Mouse (Mus musculus) monocyte, adult 59 days (primary cell): Measurements from ENCODE around the gene Srsf5. TPM values are rescaled to one million over a fixed set of nuclear protein-coding genes. Genes with fewer than 3 reads are reported as not detected.

Experiments
- total RNA-seq, 2 experiments: library from RNA; stranded (reverse); gene quantifications; one replicate each; pipeline ENCODE4 v1.2.4; 2023

Srsf5 gene
- 1,000 to 10,000 TPM in 1 of 2 experiments, 100 to 1,000 TPM in 1; 842 to 1,065 TPM for total RNA-seq

GRCm38 (mm10) chr12:80945334-80945995, at the start of gene Srsf5:
Srsf5 (plus strand) TSS chr12:80945504.

GRCm38 (mm10) chr12:80968605-80969004, 23.3 kb downstream of the Srsf5 start, which contains the start of gene Slc10a1:
Slc10a1 (minus strand) TSS chr12:80968705.

Other genes starting within 250 kb of the Srsf5 start
- gene Ccdc177, start 184.8 kb upstream of the Srsf5 start, total RNA-seq: not detected
- gene Susd6, start 155.0 kb upstream of the Srsf5 start, total RNA-seq: 100 to 1,000 TPM; 118 to 122 TPM
- gene Slc10a1, start 23.2 kb downstream of the Srsf5 start, total RNA-seq: not detected
- gene Smoc1, start 81.3 kb downstream of the Srsf5 start, total RNA-seq: not detected